Mouse (Mus musculus) ES-Bruce4 (cell line): ENCODE measurements at regions not wholly inside any gene's neighbourhood (a gene's known extent, or its start where the extent isn't known, plus 50 kb on each side); places are given as distances from the start of the nearest gene placed in this dataset.

Experiments
- CTCF ChIP-seq: IDR thresholded peaks from one replicate; pipeline ENCODE4 v1.8.1; 2011; ENCODE audit warnings: low read depth, low read length
- EP300 ChIP-seq: IDR thresholded peaks from 2 replicates; pipeline ENCODE4 v1.6.1; 2011; ENCODE audit warnings: low read depth, low read length; ENCODE audit not compliant: insufficient read depth
- POLR2A ChIP-seq: IDR thresholded peaks from one replicate; pipeline ENCODE4 v1.8.1; 2011; ENCODE audit warnings: low read length; ENCODE audit not compliant: insufficient read depth

GRCm38 (mm10) chr12:70586181-70586580, 133.3 kb downstream of the Tmx1 start:
- TF ChIP-seq EP300 (no peak), CTCF (no peak), POLR2A (no peak)
